Mouse (Mus musculus) heart, postnatal 0 days (tissue): Measurements from ENCODE around the gene Kif13a.

ENCODE experiments used
- CTCF ChIP-seq: IDR thresholded peaks from 2 replicates; pipeline ENCODE4 v1.5.1; 2016; ENCODE audit warnings: antibody characterized with exemption, control low read depth, low read depth
- EP300 ChIP-seq: IDR thresholded peaks from 2 replicates; pipeline ENCODE4 v1.6.1; 2016; ENCODE audit warnings: antibody characterized with exemption, low read depth

- TF ChIP-seq CTCF (peak; percentile 27), EP300 (no peak)
These were observed 37.6 kb upstream of the Kif13a start for GRCm38 (mm10) chr13:46967308-46967707.
